Mouse (Mus musculus): ENCODE data around the gene Kcnmb2.
A peak's percentile ranks its signal among the peaks of the same experiment; 100 is the strongest.

Gene Kcnmb2

GRCm38 (mm10) chr3:32144194-32144593 is 241.9 kb downstream of the Kcnmb2 start:
- no peak for DNase-seq (ENCODE audit: low spot score)

GRCm38 (mm10) chr3:32144655-32145054 is 242.3 kb downstream of the Kcnmb2 start:
- no peak for DNase-seq (ENCODE audit: low spot score)

GRCm38 (mm10) chr3:32147739-32148138 is 245.4 kb downstream of the Kcnmb2 start:
- no peak for DNase-seq (ENCODE audit: low spot score)

GRCm38 (mm10) chr3:32149851-32150570 is 247.7 kb downstream of the Kcnmb2 start:
- no peak for DNase-seq (ENCODE audit: low spot score)

GRCm38 (mm10) chr3:32180519-32180918 is 278.2 kb downstream of the Kcnmb2 start:
- no peak for DNase-seq (ENCODE audit: low spot score)

- DNase-seq (ENCODE audit: low spot score), result no peak
These were observed 283.7 kb downstream of the Kcnmb2 start for GRCm38 (mm10) chr3:32185855-32186522.

GRCm38 (mm10) chr3:32188521-32188920 is 286.2 kb downstream of the Kcnmb2 start:
- DNase-seq (ENCODE audit: low spot score), result peak; percentile 32

GRCm38 (mm10) chr3:32188955-32189354 is 286.6 kb downstream of the Kcnmb2 start:
- DNase-seq (ENCODE audit: low spot score), result no peak

GRCm38 (mm10) chr3:32189956-32190355 is 287.6 kb downstream of the Kcnmb2 start:
- no peak for DNase-seq (ENCODE audit: low spot score)

GRCm38 (mm10) chr3:32194014-32194413 is 291.7 kb downstream of the Kcnmb2 start:
- DNase-seq (ENCODE audit: low spot score), result no peak

- DNase-seq (ENCODE audit: low spot score), result no peak
These were observed 324.4 kb downstream of the Kcnmb2 start for GRCm38 (mm10) chr3:32226755-32227154.

GRCm38 (mm10) chr3:32236766-32237165 is 334.5 kb downstream of the Kcnmb2 start:
- no peak for DNase-seq (ENCODE audit: low spot score)
